Mouse (Mus musculus) forebrain, postnatal 0 days (tissue): Measurements from ENCODE around the gene 5730596B20Rik. TPM values are rescaled to one million over a fixed set of nuclear protein-coding genes. Genes with fewer than 3 reads are reported as not detected.
A peak's percentile ranks its signal among the peaks of the same experiment; 100 is the strongest.

Experiments used
- ATAC-seq: fragments of 200-750 bp; cut with Nextera tagmentation; 2 replicates; pipeline ENCODE4 v1.8.0; 2017; ENCODE audit warnings: mild to moderate bottlenecking, moderate library complexity
- DNase-seq: peaks from one replicate; pipeline ENCODE4 v3.0.0-alpha.2; 2015
- H3K27ac ChIP-seq: fragments of 300-500 bp; sonication (generic); 2 replicates; pipeline ENCODE4 v1.5.1; 2014; ENCODE audit warnings: low read depth, mild to moderate bottlenecking, antibody characterized with exemption, low read length, moderate library complexity, mixed read lengths
- H3K27me3 ChIP-seq: fragments of 300-500 bp; sonication (generic); 2 replicates; pipeline ENCODE4 v1.6.1; 2014; ENCODE audit warnings: mild to moderate bottlenecking, low read length, mixed read lengths; ENCODE audit not compliant: insufficient read depth
- H3K36me3 ChIP-seq: fragments of 300-500 bp; sonication (generic); 2 replicates; pipeline ENCODE4 v1.6.1; 2014; ENCODE audit warnings: mild to moderate bottlenecking, moderate library complexity; ENCODE audit not compliant: insufficient read depth
- H3K4me1 ChIP-seq: fragments of 300-500 bp; sonication (generic); 2 replicates; pipeline ENCODE4 v1.6.1; 2014; ENCODE audit warnings: antibody characterized with exemption; ENCODE audit not compliant: insufficient read depth
- H3K4me2 ChIP-seq: fragments of 300-500 bp; sonication (generic); 2 replicates; pipeline ENCODE4 v1.6.1; 2014; ENCODE audit warnings: low read depth, mild to moderate bottlenecking, moderate library complexity
- H3K4me3 ChIP-seq: fragments of 300-500 bp; sonication (generic); 2 replicates; pipeline ENCODE4 v1.5.1; 2014; ENCODE audit warnings: low read depth, low read length, mixed read lengths
- H3K9ac ChIP-seq: fragments of 300-500 bp; sonication (generic); 2 replicates; pipeline ENCODE4 v1.6.1; 2014; ENCODE audit warnings: mild to moderate bottlenecking
- H3K9me3 ChIP-seq: fragments of 300-500 bp; sonication (generic); 2 replicates; pipeline ENCODE4 v1.6.1; 2016; ENCODE audit warnings: low read length
- CTCF ChIP-seq: sonication (generic); IDR thresholded peaks from 2 replicates; pipeline ENCODE4 v1.5.1; 2016; ENCODE audit warnings: antibody characterized with exemption, control low read depth, low read depth
- WGBS: fragments of 180-500 bp; shearing (Covaris S2); extraction: QIAGEN DNeasy Blood & Tissue Kit; methylation state at CpG from one replicate; pipeline ENCODE4 v1.1.7; 2014; 5-methylcytosine and 5-hydroxymethylcytosine counted together
- polyA plus RNA-seq: library from polyadenylated mRNA; unstranded; fragments of >200 nt; fragmentation: Nextera tagmentation; extraction: Ambion mirVana; gene quantifications from 2 replicates; pipeline ENCODE4 v1.2.1, GENCODE M21; 2015
- total RNA-seq: library from RNA; depleted of rRNA; stranded (reverse); fragments of >200 nt; gene quantifications from 2 replicates; pipeline ENCODE4 v1.2.3, GENCODE M21; 2014

The 5730596B20Rik gene
- total and polyA plus RNA-seq, 2 experiments from 2014 or later, result not detected

GRCm38 (mm10) chr6:52200073-52200750 is 22.9 kb downstream of the 5730596B20Rik start:
- Histone ChIP-seq H3K4me2 (no peak overlapping the region), H3K9ac (no peak overlapping the region), H3K36me3 (no peaks in the 10 kb centered on the region), H3K27ac (no peak overlapping the region), H3K27me3 (peaks cover 100% of the 10 kb centered on the region), H3K4me3 (no peak overlapping the region), H3K4me1 (no peaks in the 10 kb centered on the region), H3K9me3 (no peaks in the 10 kb centered on the region)
- DNase-seq, result no peak
- no peak for ATAC-seq
- WGBS, result 3% methylated on average over 30 of the region's 30 CpGs
- TF ChIP-seq CTCF, result no peak

GRCm38 (mm10) chr6:52200751-52201250 is 23.5 kb downstream of the 5730596B20Rik start:
- DNase-seq (no peak), ATAC-seq (no peak)
- no peak overlapping the region for H3K27ac ChIP-seq
- peaks cover 99% of the 10 kb centered on the region for H3K27me3 ChIP-seq
- no peaks in the 10 kb centered on the region for H3K4me1 ChIP-seq
- H3K36me3 ChIP-seq, result no peaks in the 10 kb centered on the region
- no peak for TF ChIP-seq CTCF
- H3K9ac ChIP-seq, result no peak overlapping the region
- no peak overlapping the region for H3K4me2 ChIP-seq
- H3K4me3 ChIP-seq, result no peak overlapping the region
- no peaks in the 10 kb centered on the region for H3K9me3 ChIP-seq
- WGBS, result 6% methylated on average over 10 of the region's 10 CpGs

- H3K36me3 ChIP-seq, result no peaks in the 10 kb centered on the region
- no peak overlapping the region for H3K4me2 ChIP-seq
- H3K27ac ChIP-seq, result no peak overlapping the region
- H3K4me1 ChIP-seq, result no peaks in the 10 kb centered on the region
- no peaks in the 10 kb centered on the region for H3K9me3 ChIP-seq
- 11% methylated on average over 1 of the region's 1 CpGs for WGBS
- no peak for ATAC-seq
- TF ChIP-seq CTCF, result no peak
- H3K4me3 ChIP-seq, result no peak overlapping the region
- no peak for DNase-seq
- no peak overlapping the region for H3K9ac ChIP-seq
- peaks cover 99% of the 10 kb centered on the region for H3K27me3 ChIP-seq
Measured at GRCm38 (mm10) chr6:52201269-52201668, 24.0 kb downstream of the 5730596B20Rik start.

GRCm38 (mm10) chr6:52202362-52203120 is 25.2 kb downstream of the 5730596B20Rik start:
- no peaks in the 10 kb centered on the region for H3K4me1 ChIP-seq
- H3K4me3 ChIP-seq, result no peak overlapping the region
- 2% methylated on average over 22 of the region's 22 CpGs for WGBS
- ATAC-seq (no peak), DNase-seq (no peak)
- no peak overlapping the region for H3K27ac ChIP-seq
- H3K9ac ChIP-seq, result no peak overlapping the region
- H3K4me2 ChIP-seq, result no peak overlapping the region
- peaks cover 99% of the 10 kb centered on the region for H3K27me3 ChIP-seq
- TF ChIP-seq CTCF, result no peak
- no peaks in the 10 kb centered on the region for H3K36me3 ChIP-seq
- H3K9me3 ChIP-seq, result no peaks in the 10 kb centered on the region

GRCm38 (mm10) chr6:52203121-52203370 is 25.7 kb downstream of the 5730596B20Rik start:
- Histone ChIP-seq H3K9ac (no peak overlapping the region), H3K4me2 (no peak overlapping the region), H3K27ac (no peak overlapping the region), H3K4me3 (no peak overlapping the region), H3K9me3 (no peaks in the 10 kb centered on the region), H3K4me1 (no peaks in the 10 kb centered on the region), H3K36me3 (no peaks in the 10 kb centered on the region), H3K27me3 (peaks cover 97% of the 10 kb centered on the region)
- TF ChIP-seq CTCF, result no peak
- DNase-seq (no peak), ATAC-seq (no peak)
- WGBS, result under 1% methylated on average over 10 of the region's 10 CpGs

- Histone ChIP-seq H3K9ac (no peak overlapping the region), H3K4me2 (peak overlapping the region; percentile 10; the same call in 1 of the 2 replicates), H3K36me3 (no peaks in the 10 kb centered on the region), H3K27me3 (peaks cover 97% of the 10 kb centered on the region), H3K4me3 (no peak overlapping the region), H3K27ac (no peak overlapping the region), H3K4me1 (no peaks in the 10 kb centered on the region), H3K9me3 (no peaks in the 10 kb centered on the region)
- TF ChIP-seq CTCF, result no peak
- no peak for ATAC-seq
- 1% methylated on average over 44 of the region's 46 CpGs for WGBS
- DNase-seq, result no peak
Measured at GRCm38 (mm10) chr6:52203371-52204049, 26.2 kb downstream of the 5730596B20Rik start.
